Mouse (Mus musculus): ENCODE measurements at regions not wholly inside any gene's neighbourhood (a gene's known extent, or its start where the extent isn't known, plus 50 kb on each side); places are given as distances from the start of the nearest gene placed in this dataset.
A peak's percentile ranks its signal among the peaks of the same experiment; 100 is the strongest.
"Not testable (repeated sequence)": the region's sequence is repeated elsewhere in the genome, so short reads cannot be mapped to it uniquely, and the experiment has no call there.

- H3K27ac ChIP-seq, result no peak overlapping the region
- peak overlapping the region; percentile 28 for H3K4me2 ChIP-seq
Measured at GRCm38 (mm10) chr4:94361528-94362217, 194.7 kb upstream of the Gm10306 start.

GRCm38 (mm10) chr4:94365375-94365774 is 191.0 kb upstream of the Gm10306 start:
- Histone ChIP-seq H3K27ac (no peak overlapping the region), H3K27me3 (no peaks in the 10 kb centered on the region), H3K9me3 (replicated peaks) (no peaks in the 10 kb centered on the region), H3K9ac (no peak overlapping the region), H3K4me1 (peaks cover 11% of the 10 kb centered on the region; the same call in 1 of the 2 replicates), H3K4me2 (no peak overlapping the region), H3K36me3 (ENCODE audit: poor library complexity, severe bottlenecking) (no peaks in the 10 kb centered on the region), H3K4me3 (no peak overlapping the region)
- ATAC-seq, result no peak
- 92% methylated on average over 4 of the region's 4 CpGs for WGBS

More at GRCm38 (mm10) chr4:94361528-94362217, 194.7 kb upstream of the Gm10306 start:
- 24% methylated on average over 12 of the region's 12 CpGs for WGBS
- Histone ChIP-seq H3K27me3 (no peaks in the 10 kb centered on the region), H3K9me3 (replicated peaks) (no peaks in the 10 kb centered on the region), H3K9ac (0 out of 2 replicates have a peak overlapping the region, but pooled peaks have one; percentile 30), H3K36me3 (ENCODE audit: poor library complexity, severe bottlenecking) (no peaks in the 10 kb centered on the region), H3K4me3 (no peak overlapping the region), H3K4me1 (peaks cover 11% of the 10 kb centered on the region; the same call in 1 of the 2 replicates)
- 0 out of 2 replicates have a peak, but pooled peaks have one; percentile 53 for ATAC-seq

GRCm38 (mm10) chr4:94367174-94367573 is 189.2 kb upstream of the Gm10306 start:
- H3K4me1 ChIP-seq, result no peaks in the 10 kb centered on the region
- H3K9ac ChIP-seq, result no peak overlapping the region
- H3K27me3 ChIP-seq, result no peaks in the 10 kb centered on the region
- H3K36me3 ChIP-seq (ENCODE audit: poor library complexity, severe bottlenecking), result no peaks in the 10 kb centered on the region
- no peak for ATAC-seq
- no peaks in the 10 kb centered on the region for H3K9me3 ChIP-seq (replicated peaks)
- no peak overlapping the region for H3K27ac ChIP-seq
- no peak overlapping the region for H3K4me3 ChIP-seq
- H3K4me2 ChIP-seq, result no peak overlapping the region
- 86% methylated on average over 3 of the region's 3 CpGs for WGBS

DNA sequence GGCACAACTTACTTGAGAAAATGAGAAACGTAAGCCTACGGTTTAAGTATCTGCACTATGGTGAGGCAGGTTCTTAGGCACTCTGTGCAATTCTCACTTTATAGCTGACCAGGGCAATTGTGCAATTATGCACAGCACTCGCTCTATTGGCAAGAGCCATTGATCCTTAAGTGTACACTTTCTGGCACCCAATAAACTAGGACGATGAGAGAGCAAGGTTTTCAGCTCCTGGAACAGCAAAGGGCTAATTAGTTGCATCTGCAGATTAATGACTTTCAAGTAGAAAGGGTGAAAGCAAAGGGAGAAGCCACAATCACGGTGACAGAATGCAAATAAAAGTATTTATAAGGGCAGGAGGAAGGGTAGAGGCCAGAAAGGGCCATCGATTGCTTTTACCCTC is 185.4 kb upstream of the Gm10306 start:
- Histone ChIP-seq H3K9ac (no peak overlapping the region), H3K4me2 (no peak overlapping the region), H3K36me3 (ENCODE audit: poor library complexity, severe bottlenecking) (no peaks in the 10 kb centered on the region), H3K9me3 (replicated peaks) (no peaks in the 10 kb centered on the region), H3K4me3 (no peak overlapping the region), H3K27me3 (no peaks in the 10 kb centered on the region), H3K4me1 (no peaks in the 10 kb centered on the region), H3K27ac (no peak overlapping the region)
- ATAC-seq, result no peak
- 46% methylated on average over 6 of the region's 6 CpGs for WGBS

DNA sequence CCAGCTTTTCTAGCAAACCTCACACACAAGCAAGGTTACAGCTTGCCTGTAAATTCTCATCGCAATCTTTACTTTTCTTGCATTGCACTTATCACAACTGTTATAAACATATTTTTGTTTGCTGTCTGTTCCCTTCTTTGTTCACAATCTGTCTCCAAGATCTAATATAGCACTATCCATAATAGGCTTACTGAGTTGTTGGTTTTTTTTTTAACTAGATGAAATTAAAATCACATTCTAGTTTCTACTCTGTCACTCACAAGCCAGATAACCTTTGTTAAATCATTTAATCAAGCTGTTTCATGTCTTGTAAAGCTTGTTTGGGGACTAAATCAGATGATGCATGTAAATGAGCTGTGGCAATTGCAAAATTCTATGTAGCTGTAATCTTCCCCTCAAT is 180.1 kb upstream of the Gm10306 start:
- no peaks in the 10 kb centered on the region for H3K27me3 ChIP-seq
- H3K9me3 ChIP-seq (replicated peaks), result no peaks in the 10 kb centered on the region
- H3K27ac ChIP-seq, result no peak overlapping the region
- ATAC-seq, result no peak; the same call in 1 of the 2 replicates
- WGBS, result 95% methylated on average over 1 of the region's 1 CpGs
- no peak overlapping the region for H3K4me3 ChIP-seq
- H3K4me2 ChIP-seq, result no peak overlapping the region
- no peaks in the 10 kb centered on the region for H3K4me1 ChIP-seq
- H3K9ac ChIP-seq, result no peak overlapping the region
- no peaks in the 10 kb centered on the region for H3K36me3 ChIP-seq (ENCODE audit: poor library complexity, severe bottlenecking)

- no peak for ATAC-seq
- Histone ChIP-seq H3K9ac (no peak overlapping the region), H3K4me3 (no peak overlapping the region), H3K4me1 (no peaks in the 10 kb centered on the region), H3K27me3 (no peaks in the 10 kb centered on the region), H3K9me3 (replicated peaks) (no peaks in the 10 kb centered on the region), H3K4me2 (no peak overlapping the region), H3K27ac (no peak overlapping the region), H3K36me3 (ENCODE audit: poor library complexity, severe bottlenecking) (no peaks in the 10 kb centered on the region)
- WGBS, result 87% methylated on average over 7 of the region's 7 CpGs
Measured at GRCm38 (mm10) chr4:94385703-94386102, 170.6 kb upstream of the Gm10306 start.

DNA sequence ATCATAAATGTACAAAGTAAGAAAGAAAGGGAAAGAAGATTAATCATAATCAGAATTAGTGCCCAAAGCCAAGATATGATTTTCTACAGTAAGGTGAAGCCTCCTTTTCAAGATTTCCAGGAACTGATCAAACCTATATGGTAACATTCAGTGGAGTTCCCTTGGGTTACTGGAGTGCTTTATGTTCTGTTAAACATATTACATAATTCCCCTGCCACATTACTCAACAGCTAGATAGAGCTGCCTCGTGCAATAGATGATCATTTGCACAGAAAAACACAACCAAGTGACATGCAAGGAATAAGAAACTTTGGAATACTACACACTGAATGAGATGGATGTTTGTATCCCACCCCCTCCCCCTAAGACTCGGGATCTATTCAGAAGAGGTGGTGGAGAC is 168.0 kb upstream of the Gm10306 start:
- WGBS, result 57% methylated on average over 2 of the region's 2 CpGs
- H3K4me1 ChIP-seq, result no peaks in the 10 kb centered on the region
- no peak for ATAC-seq
- H3K4me2 ChIP-seq, result no peak overlapping the region
- no peaks in the 10 kb centered on the region for H3K27me3 ChIP-seq
- H3K9me3 ChIP-seq (replicated peaks), result no peaks in the 10 kb centered on the region
- no peaks in the 10 kb centered on the region for H3K36me3 ChIP-seq (ENCODE audit: poor library complexity, severe bottlenecking)
- no peak overlapping the region for H3K9ac ChIP-seq
- H3K4me3 ChIP-seq, result no peak overlapping the region
- no peak overlapping the region for H3K27ac ChIP-seq

- no peak for ATAC-seq
- WGBS, result 42% methylated on average over 2 of the region's 2 CpGs
Measured at GRCm38 (mm10) chr4:94394462-94394861, 161.9 kb upstream of the Gm10306 start.

GRCm38 (mm10) chr4:94397284-94397683 is 159.1 kb upstream of the Gm10306 start:
- no peak for ATAC-seq
- Histone ChIP-seq H3K36me3 (ENCODE audit: poor library complexity, severe bottlenecking) (no peaks in the 10 kb centered on the region), H3K9ac (no peak overlapping the region), H3K4me3 (no peak overlapping the region), H3K4me2 (no peak overlapping the region), H3K27me3 (no peaks in the 10 kb centered on the region), H3K9me3 (replicated peaks) (no peaks in the 10 kb centered on the region), H3K27ac (no peak overlapping the region), H3K4me1 (no peaks in the 10 kb centered on the region)
- 76% methylated on average over 2 of the region's 2 CpGs for WGBS

More at GRCm38 (mm10) chr4:94394462-94394861, 161.9 kb upstream of the Gm10306 start:
- no peaks in the 10 kb centered on the region for H3K27me3 ChIP-seq
- no peaks in the 10 kb centered on the region for H3K9me3 ChIP-seq (replicated peaks)
- no peaks in the 10 kb centered on the region for H3K4me1 ChIP-seq
- H3K27ac ChIP-seq, result no peak overlapping the region
- H3K36me3 ChIP-seq (ENCODE audit: poor library complexity, severe bottlenecking), result no peaks in the 10 kb centered on the region
- H3K4me2 ChIP-seq, result no peak overlapping the region
- no peak overlapping the region for H3K4me3 ChIP-seq
- no peak overlapping the region for H3K9ac ChIP-seq

GRCm38 (mm10) chr4:94406922-94407321 is 149.4 kb upstream of the Gm10306 start:
- Histone ChIP-seq H3K4me1 (no peaks in the 10 kb centered on the region), H3K9ac (no peak overlapping the region), H3K36me3 (ENCODE audit: poor library complexity, severe bottlenecking) (no peaks in the 10 kb centered on the region), H3K27ac (no peak overlapping the region), H3K27me3 (no peaks in the 10 kb centered on the region), H3K4me3 (no peak overlapping the region), H3K9me3 (replicated peaks) (no peaks in the 10 kb centered on the region), H3K4me2 (no peak overlapping the region)
- 50% methylated on average over 1 of the region's 1 CpGs for WGBS
- peak; percentile 8; the same call in 1 of the 2 replicates for ATAC-seq

DNA sequence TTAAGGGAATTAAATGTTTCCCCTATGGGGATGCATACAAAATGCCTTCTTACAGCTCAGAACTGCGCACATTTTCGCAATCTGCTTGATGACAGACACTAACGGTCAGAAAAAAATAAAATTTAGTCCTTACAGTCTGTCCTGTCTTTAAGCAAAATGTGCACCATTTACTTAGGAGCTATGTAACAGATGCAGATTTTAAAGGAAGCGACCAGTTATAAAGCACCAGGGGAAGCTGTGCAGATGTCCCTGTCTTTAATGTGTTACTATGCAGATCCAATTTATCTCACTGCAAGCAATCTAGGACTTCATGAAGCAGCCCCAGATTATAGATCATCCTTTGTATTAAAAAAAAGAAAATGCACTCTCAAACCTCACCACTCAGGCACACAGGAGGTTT is 148.8 kb upstream of the Gm10306 start:
- Histone ChIP-seq H3K4me3 (no peak overlapping the region), H3K9ac (no peak overlapping the region), H3K4me1 (no peaks in the 10 kb centered on the region), H3K4me2 (no peak overlapping the region), H3K27me3 (no peaks in the 10 kb centered on the region), H3K27ac (no peak overlapping the region), H3K9me3 (replicated peaks) (no peaks in the 10 kb centered on the region), H3K36me3 (ENCODE audit: poor library complexity, severe bottlenecking) (no peaks in the 10 kb centered on the region)
- no peak for ATAC-seq
- 81% methylated on average over 4 of the region's 4 CpGs for WGBS

GRCm38 (mm10) chr4:94412661-94413060 is 143.7 kb upstream of the Gm10306 start:
- 64% methylated on average over 2 of the region's 2 CpGs for WGBS
- Histone ChIP-seq H3K4me1 (no peaks in the 10 kb centered on the region), H3K9me3 (replicated peaks) (no peaks in the 10 kb centered on the region), H3K27ac (no peak overlapping the region), H3K4me2 (no peak overlapping the region), H3K9ac (no peak overlapping the region), H3K36me3 (ENCODE audit: poor library complexity, severe bottlenecking) (no peaks in the 10 kb centered on the region), H3K4me3 (no peak overlapping the region), H3K27me3 (no peaks in the 10 kb centered on the region)
- no peak for ATAC-seq

DNA sequence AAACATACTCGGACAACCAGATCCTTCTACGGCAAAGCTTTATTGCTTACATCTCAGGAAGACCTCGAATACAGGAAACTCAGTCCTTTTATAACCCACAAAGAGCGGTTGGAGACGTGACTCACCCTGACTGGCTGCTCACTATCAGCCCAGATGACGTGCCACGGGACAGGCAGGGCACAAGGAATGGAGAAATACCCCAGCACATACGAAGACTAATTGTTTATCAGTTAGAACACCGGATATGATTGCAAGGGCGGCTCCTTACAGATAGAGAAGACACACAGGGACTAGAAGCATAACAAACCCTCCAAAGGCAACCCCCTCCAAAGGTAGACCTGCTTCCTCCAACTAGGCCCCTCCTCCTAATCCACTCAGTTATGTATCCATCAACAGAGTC is 130.8 kb upstream of the Gm10306 start:
- not testable (repeated sequence) for H3K4me1 ChIP-seq; H3K9ac ChIP-seq; ATAC-seq; H3K4me3 ChIP-seq; H3K4me2 ChIP-seq; H3K27ac ChIP-seq; H3K27me3 ChIP-seq; H3K36me3 ChIP-seq (ENCODE audit: poor library complexity, severe bottlenecking)
- 94% methylated on average over 10 of the region's 10 CpGs for WGBS
- H3K9me3 ChIP-seq (replicated peaks), result 0 out of 2 replicates have a peak, but pooled peaks cover 12% of the 10 kb centered on the region
